Mouse (Mus musculus): ENCODE data around the gene Tigit. TPM values are rescaled to one million over a fixed set of nuclear protein-coding genes. Genes with fewer than 3 reads are reported as not detected.
A peak's percentile ranks its signal among the peaks of the same experiment; 100 is the strongest.

The Tigit gene
- polyA plus RNA-seq, 1 experiment from 2014 or later, result not detected

- no peaks in the 10 kb centered on the region for H3K27me3 ChIP-seq (ENCODE audit: control insufficient read depth, insufficient read depth, low read depth, low read length)
- H3K27ac ChIP-seq (ENCODE audit: low read length), result no peak overlapping the region
- no peak overlapping the region for H3K9ac ChIP-seq (ENCODE audit: low read depth, low read length)
- H3K4me2 ChIP-seq (ENCODE audit: low read depth, low read length), result no peak overlapping the region
- H3K36me3 ChIP-seq (ENCODE audit: control insufficient read depth, insufficient read depth), result no peaks in the 10 kb centered on the region
- no peak for ATAC-seq (ENCODE audit: low read depth)
- WGBS (ENCODE audit: insufficient replicate concordance), result 47% methylated on average over 2 of the region's 2 CpGs
- H3K4me1 ChIP-seq (ENCODE audit: control insufficient read depth, low read depth, low read length), result no peaks in the 10 kb centered on the region
- H3K9me3 ChIP-seq (replicated peaks; ENCODE audit: control insufficient read depth, low read length), result no peaks in the 10 kb centered on the region
- no peak overlapping the region for H3K4me3 ChIP-seq (ENCODE audit: low read depth, low read length)
Observed at GRCm38 (mm10) chr16:43599707-43600106, 64.2 kb downstream of the Tigit start.

MicroRNA genes within 50 kb of the gene (microRNA counts, 519-probe panel; counts per million panel counts)
- 1,134 counts per million, percentile 6 among the panel's probes with 10 or more counts for microRNA mmu-miR-568

Small RNA genes within 50 kb of the gene (microRNA-seq; reads per million reads assigned to microRNA genes)
- not detected for gene Mir568

Other genes starting within 250 kb of the Tigit start
- gene Drd3, start 89.9 kb upstream of the Tigit start, polyA plus RNA-seq (2015; fragmentation: Nextera tagmentation; extraction: Ambion mirVana), result not detected in 2 replicates
- gene Ccdc191, start 225.7 kb upstream of the Tigit start, polyA plus RNA-seq (2015; fragmentation: Nextera tagmentation; extraction: Ambion mirVana), result 2.9 TPM in 2 replicates

Measured in liver, embryonic 16.5 days (tissue).